Comparison of ENCODE assay signal across 18 mouse cellular contexts in the genomic region with DNA sequence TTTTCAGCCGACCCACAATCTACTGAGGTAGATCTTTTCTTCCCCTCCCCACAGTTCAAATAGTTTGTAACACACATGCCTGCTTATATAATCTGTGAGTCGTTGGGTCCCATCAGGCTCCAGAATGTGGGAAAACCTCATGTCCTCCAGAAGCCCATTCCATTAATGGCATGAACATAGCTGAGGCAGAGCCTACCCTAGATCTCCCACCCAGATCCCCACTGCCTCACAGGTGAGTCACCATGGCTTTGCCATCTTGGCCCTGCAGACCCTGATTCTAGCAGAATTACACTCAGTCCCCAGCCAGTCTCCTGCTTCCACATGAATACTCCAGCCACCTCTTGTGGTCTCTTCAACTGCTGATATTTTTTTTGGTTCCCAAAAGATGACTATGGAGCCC. TPM values are rescaled to one million over a fixed set of nuclear protein-coding genes. Genes with fewer than 3 reads are reported as not detected.
DNase-seq lines count a peak whose midpoint lies in the region; ATAC-seq and TF ChIP-seq lines count a peak whose summit lies in the region.
"Had no signal": no experiment of that assay in that cellular context is flagged by ENCODE, and none has a peak within 500 bp of the region (broad histone marks: within the 10 kb centered on the region; RNA-seq: fewer than 3 reads in every experiment).

No protein-coding gene starts in this region.

- no peaks in the 10 kb centered on the region for H3K27me3 ChIP-seq in hindbrain, postnatal 0 days (ENCODE audit: insufficient read depth, low read length)
- H3K27me3 ChIP-seq in hindbrain, embryonic 13.5 days: no peaks in the 10 kb centered on the region
- H3K27me3 ChIP-seq in stomach, embryonic 14.5 days (ENCODE audit: control insufficient read depth, insufficient read depth, low read length): no peaks in the 10 kb centered on the region
- no peaks in the 10 kb centered on the region for H3K27me3 ChIP-seq in stomach, postnatal 0 days (ENCODE audit: control insufficient read depth, insufficient read depth, low read length)
- H3K27me3 ChIP-seq: embryonic facial prominence, embryonic 13.5 days; forebrain, embryonic 12.5 days; heart, embryonic 15.5 days; limb, embryonic 15.5 days; liver, embryonic 13.5 days; megakaryocyte, embryonic 14.5 days had no signal

- TF ChIP-seq CTCF in hindbrain, postnatal 0 days (IDR thresholded peaks at IDR 0.05; ENCODE audit: low read depth): no peak
- TF ChIP-seq CTCF in stomach, postnatal 0 days (IDR thresholded peaks at IDR 0.05; ENCODE audit: low read depth): no peak

- 90% methylated on average over 2 of the region's 2 CpGs for WGBS in hindbrain, postnatal 0 days
- WGBS in hindbrain, embryonic 13.5 days: 97% methylated on average over 2 of the region's 2 CpGs
- WGBS in stomach, embryonic 14.5 days: 87% methylated on average over 2 of the region's 2 CpGs
- 76% methylated on average over 2 of the region's 2 CpGs for WGBS in stomach, postnatal 0 days

- TF ChIP-seq EP300 in stomach, postnatal 0 days (optimal IDR thresholded peaks at IDR 0.05): no peak

- H3K4me2 ChIP-seq in hindbrain, postnatal 0 days (ENCODE audit: low read depth, low read length): no peak overlapping the region
- H3K4me2 ChIP-seq in hindbrain, embryonic 13.5 days: no peak overlapping the region
- H3K4me2 ChIP-seq in stomach, embryonic 14.5 days (replicated peaks; ENCODE audit: low read depth, low read length): no peak overlapping the region
- H3K4me2 ChIP-seq in stomach, postnatal 0 days (replicated peaks; ENCODE audit: low read depth): no peak overlapping the region
- H3K4me2 ChIP-seq: forebrain, embryonic 12.5 days; liver, embryonic 13.5 days had no signal

- H3K9me3 ChIP-seq in hindbrain, postnatal 0 days (ENCODE audit: low read length): no peaks in the 10 kb centered on the region
- no peaks in the 10 kb centered on the region for H3K9me3 ChIP-seq in hindbrain, embryonic 13.5 days
- H3K9me3 ChIP-seq in stomach, embryonic 14.5 days (ENCODE audit: control insufficient read depth, low read depth, low read length): no peaks in the 10 kb centered on the region
- no peaks in the 10 kb centered on the region for H3K9me3 ChIP-seq in stomach, postnatal 0 days (ENCODE audit: control insufficient read depth, low read length)
- H3K9me3 ChIP-seq: embryonic facial prominence, embryonic 13.5 days; forebrain, embryonic 12.5 days; heart, embryonic 10.5 days; heart, embryonic 15.5 days; limb, embryonic 15.5 days; liver, embryonic 13.5 days had no signal

- no peaks in the 10 kb centered on the region for H3K36me3 ChIP-seq in hindbrain, postnatal 0 days (ENCODE audit: insufficient read depth, low read length)
- no peaks in the 10 kb centered on the region for H3K36me3 ChIP-seq in hindbrain, embryonic 13.5 days
- H3K36me3 ChIP-seq in stomach, embryonic 14.5 days (ENCODE audit: control insufficient read depth, insufficient read depth, low read length): no peaks in the 10 kb centered on the region
- H3K36me3 ChIP-seq in stomach, postnatal 0 days (ENCODE audit: control insufficient read depth, insufficient read depth, low read length): no peaks in the 10 kb centered on the region
- H3K36me3 ChIP-seq: embryonic facial prominence, embryonic 13.5 days; forebrain, embryonic 12.5 days; heart, embryonic 10.5 days; heart, embryonic 15.5 days; limb, embryonic 15.5 days; liver, embryonic 13.5 days had no signal

- no peak overlapping the region for H3K9ac ChIP-seq in hindbrain, postnatal 0 days (replicated peaks; ENCODE audit: low read length)
- H3K9ac ChIP-seq in hindbrain, embryonic 13.5 days: no peak overlapping the region
- no peak overlapping the region for H3K9ac ChIP-seq in stomach, embryonic 14.5 days (replicated peaks; ENCODE audit: low read depth, low read length)
- H3K9ac ChIP-seq in stomach, postnatal 0 days (ENCODE audit: low read length): no peak overlapping the region
- H3K9ac ChIP-seq: embryonic facial prominence, embryonic 13.5 days; forebrain, embryonic 12.5 days; heart, embryonic 15.5 days; hindbrain, embryonic 14.5 days; limb, embryonic 15.5 days; liver, embryonic 13.5 days had no signal

- no peaks in the 10 kb centered on the region for H3K4me1 ChIP-seq in hindbrain, postnatal 0 days (ENCODE audit: insufficient read depth, low read length)
- H3K4me1 ChIP-seq in hindbrain, embryonic 13.5 days (replicated peaks): 0 out of 2 replicates have a peak, but pooled peaks cover 6% of the 10 kb centered on the region
- H3K4me1 ChIP-seq in stomach, embryonic 14.5 days (ENCODE audit: control insufficient read depth, insufficient read depth, low read length): no peaks in the 10 kb centered on the region
- no peaks in the 10 kb centered on the region for H3K4me1 ChIP-seq in stomach, postnatal 0 days (replicated peaks; ENCODE audit: control insufficient read depth, insufficient read depth)
- H3K4me1 ChIP-seq: forebrain, embryonic 12.5 days; heart, embryonic 10.5 days; liver, embryonic 13.5 days had no signal

- ATAC-seq in cerebellum, adult (ENCODE audit: insufficient number of reproducible peaks, low FRiP score, low TSS enrichment): no peak
- ATAC-seq in hindbrain, postnatal 0 days: no peak
- ATAC-seq in hindbrain, embryonic 13.5 days (ENCODE audit: low FRiP score): no peak; the same call in 1 of the 2 replicates
- ATAC-seq in stomach, embryonic 14.5 days (ENCODE audit: insufficient number of reproducible peaks, insufficient read depth, low FRiP score, low read depth): no peak; the same call in 1 of the 2 replicates
- ATAC-seq in stomach, postnatal 0 days (ENCODE audit: low FRiP score, low TSS enrichment): no peak

- peak; percentile 42 for DNase-seq in cerebellum, adult 8-10 months
- no peak for DNase-seq in hindbrain, postnatal 0 days (ENCODE audit: low spot score)
- no peak for DNase-seq in stomach, postnatal 0 days (ENCODE audit: low spot score)
- no peak for DNase-seq in gastrocnemius, postnatal 10 days
- DNase-seq: liver, embryonic 13.5 days had no signal

- H3K4me3 ChIP-seq in hindbrain, postnatal 0 days (ENCODE audit: low read length): no peak overlapping the region
- H3K4me3 ChIP-seq in hindbrain, embryonic 13.5 days: no peak overlapping the region
- no peak overlapping the region for H3K4me3 ChIP-seq in stomach, embryonic 14.5 days (ENCODE audit: low read depth, low read length)
- H3K4me3 ChIP-seq in stomach, postnatal 0 days (ENCODE audit: low read depth, low read length): no peak overlapping the region
- H3K4me3 ChIP-seq: erythroblast, embryonic 14.5 days; forebrain, embryonic 12.5 days; layer of hippocampus, adult 2 months; limb, embryonic 15.5 days; liver, embryonic 13.5 days; megakaryocyte, embryonic 14.5 days had no signal

- peak overlapping the region; percentile 27; the same call in 1 of the 2 replicates for H3K27ac ChIP-seq in hindbrain, postnatal 0 days
- H3K27ac ChIP-seq in hindbrain, embryonic 13.5 days: no peak overlapping the region
- H3K27ac ChIP-seq in stomach, embryonic 14.5 days (ENCODE audit: low read length): peak overlapping the region; percentile 21; the same call in 1 of the 2 replicates
- H3K27ac ChIP-seq in stomach, postnatal 0 days (replicated peaks): no peak overlapping the region
- H3K27ac ChIP-seq: forebrain, embryonic 12.5 days; heart, embryonic 10.5 days; heart, embryonic 15.5 days; hindbrain, embryonic 14.5 days; layer of hippocampus, adult 2 months; limb, embryonic 15.5 days; liver, embryonic 13.5 days had no signal

RNA-seq across cellular contexts. Expression of a gene that starts 23.4 kb away (rescaled TPM):
- 8.5 and 12.2 TPM in 2 replicates for total RNA-seq in hindbrain, postnatal 0 days (2014; rRNA removed)
- polyA plus RNA-seq in hindbrain, postnatal 0 days (2015; fragmentation: Nextera tagmentation; extraction: Ambion mirVana): 2.7 and 3.0 TPM in 2 replicates
- 0.69 and 1.3 TPM in 2 replicates for polyA plus RNA-seq in hindbrain, embryonic 13.5 days (2015; fragmentation: Nextera tagmentation; extraction: Ambion mirVana)
- polyA plus RNA-seq in stomach, embryonic 14.5 days (2014; fragmentation: Nextera tagmentation; extraction: Ambion mirVana): 0.87 and 1.0 TPM in 2 replicates
- 0.30 and 0.35 TPM in 2 replicates for polyA plus RNA-seq in stomach, postnatal 0 days (2015; fragmentation: Nextera tagmentation; extraction: Ambion mirVana)
- under 1 TPM; 0.12 to 0.56 TPM for total RNA-seq in gastrocnemius, postnatal 10 days (2021)
- total RNA-seq: MEL had no signal

Comparison
In these comparisons a context has a peak if more than half of its experiments do, and no peak if none do; other contexts are left out.
1. H3K27ac ChIP-seq: peak in hindbrain, postnatal 0 days (single experiment) and stomach, embryonic 14.5 days (single experiment); none in hindbrain, embryonic 13.5 days (single experiment) and stomach, postnatal 0 days (single experiment).